Mouse (Mus musculus): ENCODE data around the gene Acyp2. TPM values are rescaled to one million over a fixed set of nuclear protein-coding genes. Genes with fewer than 3 reads are reported as not detected.

Acyp2 gene
- total and polyA plus RNA-seq, 3 experiments, result 7.9 to 29.0 TPM; not detected in 1

GRCm38 (mm10) chr11:30553408-30553807 is 96.0 kb downstream of the Acyp2 start:
- DNase-seq (ENCODE audit: low read depth, low spot score), result no peak
- Histone ChIP-seq H3K9ac (ENCODE audit: control insufficient read depth, low read depth, low read length, poor library complexity, severe bottlenecking) (no peak overlapping the region), H3K36me3 (ENCODE audit: control insufficient read depth in 1 of 2, insufficient read depth in 2 of 2, low read length in 2 of 2) (no peaks in the 10 kb centered on the region), H3K27me3 (ENCODE audit: control insufficient read depth in 1 of 2, insufficient read depth in 2 of 2, low read length in 2 of 2) (no peaks in the 10 kb centered on the region), H3K4me1 (ENCODE audit: control insufficient read depth in 1 of 2, insufficient read depth in 2 of 2, low read length in 2 of 2) (peaks cover 0 to 2% of the 10 kb centered on the region in 2 experiments; a peak in 1 of 4 replicates), H3K79me2 (ENCODE audit: control insufficient read depth, insufficient read depth, low read length, poor library complexity) (no peaks in the 10 kb centered on the region), H3K9me3 (replicated peaks; ENCODE audit: insufficient read depth, low read length) (no peaks in the 10 kb centered on the region), H3K4me3 (ENCODE audit: control insufficient read depth in 1 of 2, insufficient read depth in 1 of 2, low read depth in 2 of 2, low read length in 2 of 2) (no peak overlapping the region), H3K27ac (ENCODE audit: control insufficient read depth, low read depth, low read length) (no peak overlapping the region)
- no peak for TF ChIP-seq ETS1 (IDR thresholded peaks at IDR 0.05; ENCODE audit: low read depth, low read length)
- TF ChIP-seq TCF12 (IDR thresholded peaks at IDR 0.05; ENCODE audit: low read depth, low read length), result no peak
- TF ChIP-seq GATA1 (IDR thresholded peaks at IDR 0.05; ENCODE audit: low read depth, low read length), result no peak
- TF ChIP-seq MYB (IDR thresholded peaks at IDR 0.05; ENCODE audit: low read depth, low read length), result no peak
- no peak for TF ChIP-seq NRF1 (IDR thresholded peaks at IDR 0.05; ENCODE audit: insufficient read depth, low read depth, low read length, poor library complexity, severe bottlenecking)
- no peak for TF ChIP-seq MAZ (IDR thresholded peaks at IDR 0.05; ENCODE audit: low read depth, low read length)
- TF ChIP-seq EP300 (IDR thresholded peaks at IDR 0.05; ENCODE audit: low read depth in 1 of 2, low read length in 2 of 2), result no peak
- TF ChIP-seq MAFK (IDR thresholded peaks at IDR 0.05; ENCODE audit: borderline replicate concordance, low read depth, low read length), result no peak

GRCm38 (mm10) chr11:30517133-30517532 is 132.3 kb downstream of the Acyp2 start:
- DNase-seq (ENCODE audit: low read depth, low spot score), result no peak
- Histone ChIP-seq H3K36me3 (ENCODE audit: control insufficient read depth in 1 of 2, insufficient read depth in 2 of 2, low read length in 2 of 2) (no peaks in the 10 kb centered on the region), H3K27me3 (ENCODE audit: control insufficient read depth in 1 of 2, insufficient read depth in 2 of 2, low read length in 2 of 2) (no peaks in the 10 kb centered on the region), H3K4me3 (ENCODE audit: control insufficient read depth in 1 of 2, insufficient read depth in 1 of 2, low read depth in 2 of 2, low read length in 2 of 2) (no peak overlapping the region), H3K9ac (ENCODE audit: control insufficient read depth, low read depth, low read length, poor library complexity, severe bottlenecking) (no peak overlapping the region), H3K27ac (ENCODE audit: control insufficient read depth, low read depth, low read length) (no peak overlapping the region), H3K79me2 (ENCODE audit: control insufficient read depth, insufficient read depth, low read length, poor library complexity) (no peaks in the 10 kb centered on the region), H3K9me3 (replicated peaks; ENCODE audit: insufficient read depth, low read length) (no peaks in the 10 kb centered on the region), H3K4me1 (ENCODE audit: control insufficient read depth in 1 of 2, insufficient read depth in 2 of 2, low read length in 2 of 2) (no peaks in the 10 kb centered on the region)
- TF ChIP-seq CHD1 (IDR thresholded peaks at IDR 0.05; ENCODE audit: low read depth, low read length) (no peak), USF2 (IDR thresholded peaks at IDR 0.05; ENCODE audit: borderline replicate concordance in 1 of 2, insufficient read depth in 1 of 2, low read depth in 1 of 2, low read length in 2 of 2) (no peak), E2F4 (IDR thresholded peaks at IDR 0.05; ENCODE audit: borderline replicate concordance, low read depth, low read length) (no peak), KAT2A (conservative IDR thresholded peaks at IDR 0.05; ENCODE audit: low read depth, low read length) (no peak), JUND (IDR thresholded peaks at IDR 0.05; ENCODE audit: low read depth, low read length) (no peak), MYB (IDR thresholded peaks at IDR 0.05; ENCODE audit: low read depth, low read length) (no peak), MEF2A (IDR thresholded peaks at IDR 0.05; ENCODE audit: extremely low read depth, insufficient replicate concordance, low read depth, low read length, poor library complexity, severe bottlenecking) (no peak), ZMIZ1 (IDR thresholded peaks at IDR 0.05; ENCODE audit: low read depth, low read length) (no peak)

Measured in MEL (cell line).